Mouse (Mus musculus) CH12.LX (cell line): ENCODE data around the gene Glis3. TPM values are rescaled to one million over a fixed set of nuclear protein-coding genes. Genes with fewer than 3 reads are reported as not detected.

ENCODE experiments used
- DNase-seq: peaks from one replicate; pipeline ENCODE4 v3.0.0-alpha.2; 2013; ENCODE audit errors: extremely low read depth
- H3K27ac ChIP-seq: 2 replicates; pipeline ENCODE4 v1.5.1; 2012; ENCODE audit warnings: low read depth, mild to moderate bottlenecking, control low read depth, moderate library complexity; ENCODE audit not compliant: insufficient read depth
- H3K27me3 ChIP-seq: replicated peaks from 2 replicates; pipeline ENCODE3; 2012; ENCODE audit warnings: inconsistent platforms
- H3K36me3 ChIP-seq, 2 experiments: replicated peaks in 1 of 2; 2 replicates each; pipeline versions ENCODE3 to v1.6.1; 2012; ENCODE audit warnings: inconsistent platforms in 1 of 2, low read length in 1 of 2, mild to moderate bottlenecking in 1 of 2, mixed read lengths in 1 of 2, moderate library complexity in 1 of 2; ENCODE audit not compliant: control insufficient read depth in 1 of 2, insufficient read depth in 1 of 2
- H3K4me1 ChIP-seq, 2 experiments: 2 replicates each; pipeline ENCODE4 v1.6.1; 2012; ENCODE audit warnings: inconsistent platforms in 1 of 2, moderate library complexity in 1 of 2; ENCODE audit not compliant: insufficient read depth in 2 of 2, control insufficient read depth in 1 of 2
- H3K4me2 ChIP-seq: 2 replicates; pipeline ENCODE4 v1.6.1; 2012; ENCODE audit warnings: low read depth, mild to moderate bottlenecking, control low read depth; ENCODE audit not compliant: poor library complexity, insufficient read depth, severe bottlenecking
- H3K4me3 ChIP-seq, 3 experiments: fragments of 150-350 bp in 1 of 3; sonication (generic) in 1 of 3; replicated peaks in 1 of 3; 2 replicates each; pipeline versions ENCODE3 to v1.5.1; 2011 to 2012; ENCODE audit warnings: low read depth in 2 of 3, low read length in 2 of 3, mild to moderate bottlenecking in 2 of 3, moderate library complexity in 2 of 3, control low read depth in 1 of 3, improper control_type of control experiment in 1 of 3, inconsistent platforms in 1 of 3, mixed read lengths in 1 of 3; ENCODE audit not compliant: poor library complexity in 1 of 3
- H3K79me2 ChIP-seq: replicated peaks from 2 replicates; pipeline ENCODE4 v1.6.1; 2012; ENCODE audit warnings: mild to moderate bottlenecking, moderate library complexity; ENCODE audit not compliant: control insufficient read depth, poor library complexity, insufficient read depth, severe bottlenecking; ENCODE audit errors: extremely low read depth
- H3K9ac ChIP-seq: 2 replicates; pipeline ENCODE4 v1.6.1; 2012; ENCODE audit warnings: low read depth, mild to moderate bottlenecking, control low read depth, moderate library complexity; ENCODE audit not compliant: insufficient read depth
- H3K9me3 ChIP-seq: replicated peaks from 2 replicates; pipeline ENCODE3; 2012; ENCODE audit warnings: low read length, inconsistent platforms, mixed read lengths
- CHD2 ChIP-seq: IDR thresholded peaks from 2 replicates; pipeline ENCODE4 v1.6.1; 2011; ENCODE audit warnings: low read length, improper control_type of control experiment
- ELF1 ChIP-seq: IDR thresholded peaks from 2 replicates; pipeline ENCODE4 v1.6.1; 2014; ENCODE audit warnings: low read depth, mild to moderate bottlenecking, inconsistent platforms, low read length, improper control_type of control experiment
- EP300 ChIP-seq: IDR thresholded peaks from 2 replicates; pipeline ENCODE4 v1.6.1; 2011; ENCODE audit warnings: low read length, improper control_type of control experiment
- ETS1 ChIP-seq: conservative IDR thresholded peaks from 2 replicates; pipeline ENCODE4 v1.6.1; 2012; ENCODE audit warnings: low read depth, mild to moderate bottlenecking, inconsistent platforms, low read length, improper control_type of control experiment, moderate library complexity
- GABPA ChIP-seq: IDR thresholded peaks from 2 replicates; pipeline ENCODE4 v1.6.1; 2012; ENCODE audit warnings: low read depth, low read length, improper control_type of control experiment, inconsistent platforms; ENCODE audit not compliant: insufficient replicate concordance
- HCFC1 ChIP-seq: IDR thresholded peaks from 2 replicates; pipeline ENCODE4 v1.6.1; 2012; ENCODE audit warnings: low read depth, mild to moderate bottlenecking, inconsistent platforms, low read length, improper control_type of control experiment
- JUN ChIP-seq: IDR thresholded peaks from 2 replicates; pipeline ENCODE4 v1.6.1; 2011; ENCODE audit warnings: low read depth, mild to moderate bottlenecking, low read length, improper control_type of control experiment, moderate library complexity; ENCODE audit not compliant: insufficient read depth
- JUND ChIP-seq: conservative IDR thresholded peaks from 2 replicates; pipeline ENCODE4 v1.6.1; 2011; ENCODE audit warnings: low read depth, low read length, improper control_type of control experiment
- KAT2A ChIP-seq: IDR thresholded peaks from 2 replicates; pipeline ENCODE4 v1.6.1; 2012; ENCODE audit warnings: low read length, improper control_type of control experiment, inconsistent platforms; ENCODE audit not compliant: insufficient replicate concordance
- MAX ChIP-seq: IDR thresholded peaks from 2 replicates; pipeline ENCODE4 v1.6.1; 2011; ENCODE audit warnings: low read length, improper control_type of control experiment
- MAZ ChIP-seq: IDR thresholded peaks from 2 replicates; pipeline ENCODE4 v1.6.1; 2012; ENCODE audit warnings: low read depth, mild to moderate bottlenecking, inconsistent platforms, low read length, improper control_type of control experiment, moderate library complexity
- MEF2A ChIP-seq: IDR thresholded peaks from 2 replicates; pipeline ENCODE4 v1.6.1; 2014; ENCODE audit warnings: low read depth, mild to moderate bottlenecking, inconsistent platforms, low read length, improper control_type of control experiment, borderline replicate concordance
- MXI1 ChIP-seq: IDR thresholded peaks from 2 replicates; pipeline ENCODE4 v1.6.1; 2011; ENCODE audit warnings: mild to moderate bottlenecking, low read depth, low read length, improper control_type of control experiment
- MYC ChIP-seq: IDR thresholded peaks from 2 replicates; pipeline ENCODE4 v1.6.1; 2011; ENCODE audit warnings: low read depth, mild to moderate bottlenecking, improper control_type of control experiment, low read length
- POLR2A ChIP-seq: IDR thresholded peaks from 2 replicates; pipeline ENCODE4 v1.6.1; 2011; ENCODE audit warnings: low read depth, mild to moderate bottlenecking, improper control_type of control experiment, low read length
- POLR2AphosphoS2 ChIP-seq: IDR thresholded peaks from 2 replicates; pipeline ENCODE4 v1.6.1; 2011; ENCODE audit warnings: low read depth, low read length, improper control_type of control experiment
- RAD21 ChIP-seq: IDR thresholded peaks from 2 replicates; pipeline ENCODE4 v1.6.1; 2011; ENCODE audit warnings: low read depth, mild to moderate bottlenecking, low read length, improper control_type of control experiment, moderate library complexity
- RCOR1 ChIP-seq: conservative IDR thresholded peaks from 2 replicates; pipeline ENCODE4 v1.6.1; 2012; ENCODE audit warnings: low read depth, mild to moderate bottlenecking, inconsistent platforms, low read length, improper control_type of control experiment
- SIN3A ChIP-seq: IDR thresholded peaks from 2 replicates; pipeline ENCODE4 v1.6.1; 2012; ENCODE audit warnings: low read length, improper control_type of control experiment, inconsistent platforms
- SMC3 ChIP-seq: IDR thresholded peaks from 2 replicates; pipeline ENCODE4 v1.6.1; 2011; ENCODE audit warnings: low read depth, low read length, improper control_type of control experiment
- TBP ChIP-seq: conservative IDR thresholded peaks from 2 replicates; pipeline ENCODE4 v1.6.1; 2011; ENCODE audit warnings: low read depth, low read length, improper control_type of control experiment
- USF1 ChIP-seq: IDR thresholded peaks from 2 replicates; pipeline ENCODE4 v1.6.1; 2014; ENCODE audit warnings: low read depth, mild to moderate bottlenecking, inconsistent platforms, low read length, improper control_type of control experiment
- ZMIZ1 ChIP-seq: IDR thresholded peaks from 2 replicates; pipeline ENCODE4 v1.6.1; 2012; ENCODE audit warnings: low read depth, mild to moderate bottlenecking, inconsistent platforms, low read length, improper control_type of control experiment
- dilution Hi-C: fragments of 300-500 bp; cut with MboI; formaldehyde crosslinking; loops from 2 replicates; pipeline ENCODE4 v1.14.3; 2020; ENCODE audit warnings: low sequenced_read_pairs; ENCODE audit not compliant: extremely low pct_unique_long_range_greater_than_20kb, extremely low pct_ligation_motif_present
- in situ Hi-C: fragments of 300-500 bp; cut with MboI; formaldehyde crosslinking; loops from 3 replicates; pipeline ENCODE4 v1.14.3; 2019; ENCODE audit warnings: low sequenced_read_pairs, low pct_ligation_motif_present, low pct_unique_long_range_greater_than_20kb, mixed read lengths
- polyA plus RNA-seq: library from polyadenylated mRNA; unstranded; fragments of >175 nt; gene quantifications from 2 replicates; pipeline ENCODE4 v1.2.1, GENCODE M21; 2012; ENCODE audit warnings: low read depth; ENCODE audit not compliant: insufficient read length
- total RNA-seq, 2 experiments: library from RNA; depleted of rRNA; stranded (reverse); fragments of 300-350 nt in 1 of 2; fragments of >200 nt in 1 of 2; gene quantifications; 2 replicates each; pipeline ENCODE4 v1.2.3; 2012 to 2014

Gene Glis3
- total and polyA plus RNA-seq, 3 experiments, result not detected

GRCm38 (mm10) chr19:28368215-28368614 is 311.7 kb downstream of the Glis3 start:
- dilution Hi-C loops (no loop called here), in situ Hi-C loops (no loop called here)
- no peaks in the 10 kb centered on the region for H3K36me3 ChIP-seq
- H3K4me1 ChIP-seq, result 0 out of 4 replicates have a peak, but pooled peaks cover 0 to 2% of the 10 kb centered on the region in 2 experiments
- H3K4me2 ChIP-seq, result no peak overlapping the region
- no peaks in the 10 kb centered on the region for H3K27me3 ChIP-seq
- no peak overlapping the region for H3K9ac ChIP-seq
- H3K4me3 ChIP-seq, result no peak overlapping the region
- TF ChIP-seq MYC, result no peak
- H3K79me2 ChIP-seq, result no peaks in the 10 kb centered on the region
- DNase-seq, result no peak
- H3K27ac ChIP-seq, result no peak overlapping the region
- no peaks in the 10 kb centered on the region for H3K9me3 ChIP-seq

- no peak overlapping the region for H3K4me3 ChIP-seq
- no peak overlapping the region for H3K4me2 ChIP-seq
- dilution Hi-C loops (no loop called here), in situ Hi-C loops (no loop called here)
- H3K4me1 ChIP-seq, result peaks cover 0 to 4% of the 10 kb centered on the region in 2 experiments; a peak in 2 of 4 replicates
- H3K9me3 ChIP-seq, result no peaks in the 10 kb centered on the region
- no peak overlapping the region for H3K27ac ChIP-seq
- H3K36me3 ChIP-seq, result no peaks in the 10 kb centered on the region
- DNase-seq, result no peak
- no peak overlapping the region for H3K9ac ChIP-seq
- H3K79me2 ChIP-seq, result no peaks in the 10 kb centered on the region
- TF ChIP-seq MAZ, result no peak
- TF ChIP-seq JUN, result no peak
- no peak for TF ChIP-seq TBP
- TF ChIP-seq MEF2A, result no peak
- TF ChIP-seq MXI1, result no peak
- no peak for TF ChIP-seq MYC
- no peak for TF ChIP-seq HCFC1
- no peak for TF ChIP-seq RCOR1
- no peaks in the 10 kb centered on the region for H3K27me3 ChIP-seq
Measured at GRCm38 (mm10) chr19:28367274-28367673, 312.6 kb downstream of the Glis3 start.

- H3K27me3 ChIP-seq, result no peaks in the 10 kb centered on the region
- dilution Hi-C loops, result no loop called here
- TF ChIP-seq ETS1 (no peak), POLR2AphosphoS2 (no peak), ELF1 (no peak), KAT2A (no peak), SMC3 (no peak), ZMIZ1 (no peak), MXI1 (no peak), USF1 (no peak), JUND (no peak), MEF2A (no peak), EP300 (no peak), SIN3A (no peak), MAX (no peak), GABPA (no peak), POLR2A (no peak), RAD21 (no peak), TBP (no peak), CHD2 (no peak)
- TF ChIP-seq, all 38 proteins: peak for 0
Measured at GRCm38 (mm10) chr19:28366766-28367165, 313.1 kb downstream of the Glis3 start.

More at GRCm38 (mm10) chr19:28366766-28367165, 313.1 kb downstream of the Glis3 start:
- Histone ChIP-seq H3K4me3 (no peak overlapping the region), H3K4me2 (no peak overlapping the region), H3K9ac (no peak overlapping the region), H3K9me3 (no peaks in the 10 kb centered on the region), H3K36me3 (no peaks in the 10 kb centered on the region), H3K4me1 (peaks cover 0 to 4% of the 10 kb centered on the region in 2 experiments; a peak in 2 of 4 replicates), H3K79me2 (no peaks in the 10 kb centered on the region), H3K27ac (no peak overlapping the region)
- in situ Hi-C loops, result no loop called here
- no peak for DNase-seq
